15 mouse cellular contexts compared by ENCODE assay signal in genomic region chr8:80823250-80823649, GRCm38 (mm10). TPM values are rescaled to one million over a fixed set of nuclear protein-coding genes. Genes with fewer than 3 reads are reported as not detected.
DNase-seq lines count a peak whose midpoint lies in the region; ATAC-seq lines count a peak whose summit lies in the region.
"Had no signal": no experiment of that assay in that cellular context is flagged by ENCODE, and none has a peak within 500 bp of the region (broad histone marks: within the 10 kb centered on the region; RNA-seq: fewer than 3 reads in every experiment).

No protein-coding gene starts in this region.

- no peak overlapping the region for H3K4me3 ChIP-seq in forebrain, embryonic 10.5 days
- H3K4me3 ChIP-seq in forebrain, embryonic 12.5 days (replicated peaks): no peak overlapping the region
- H3K4me3 ChIP-seq in heart, embryonic 16.5 days (ENCODE audit: low read length): no peak overlapping the region
- no peak overlapping the region for H3K4me3 ChIP-seq in midbrain, embryonic 16.5 days (ENCODE audit: low read depth, low read length)
- no peak overlapping the region for H3K4me3 ChIP-seq in midbrain, embryonic 11.5 days (ENCODE audit: low read depth, low read length)
- H3K4me3 ChIP-seq in neural tube, embryonic 15.5 days (replicated peaks): no peak overlapping the region
- H3K4me3 ChIP-seq: liver, embryonic 12.5 days; midbrain, embryonic 13.5 days had no signal

- no peaks in the 10 kb centered on the region for H3K27me3 ChIP-seq in forebrain, embryonic 10.5 days (ENCODE audit: poor library complexity, severe bottlenecking)
- H3K27me3 ChIP-seq in forebrain, embryonic 12.5 days: no peaks in the 10 kb centered on the region
- H3K27me3 ChIP-seq in heart, embryonic 16.5 days (ENCODE audit: control insufficient read depth, insufficient read depth, low read length): no peaks in the 10 kb centered on the region
- H3K27me3 ChIP-seq in midbrain, embryonic 16.5 days (ENCODE audit: control insufficient read depth, insufficient read depth, low read depth, low read length): no peaks in the 10 kb centered on the region
- H3K27me3 ChIP-seq in midbrain, embryonic 11.5 days (ENCODE audit: control insufficient read depth, insufficient read depth, low read length): no peaks in the 10 kb centered on the region
- no peaks in the 10 kb centered on the region for H3K27me3 ChIP-seq in neural tube, embryonic 15.5 days (replicated peaks)
- H3K27me3 ChIP-seq: liver, embryonic 12.5 days; midbrain, embryonic 13.5 days had no signal

- ATAC-seq in forebrain, embryonic 12.5 days (ENCODE audit: low FRiP score): no peak
- ATAC-seq in heart, embryonic 16.5 days (replicated peaks; ENCODE audit: extremely low read depth, insufficient read depth, low FRiP score): no peak
- no peak for ATAC-seq in midbrain, embryonic 16.5 days
- no peak for ATAC-seq in midbrain, embryonic 11.5 days (ENCODE audit: low FRiP score)
- ATAC-seq in neural tube, embryonic 15.5 days (ENCODE audit: low FRiP score): no peak
- ATAC-seq in megakaryocyte, adult 5-6 weeks (ENCODE audit: poor library complexity, severe bottlenecking): no peak
- ATAC-seq: liver, embryonic 12.5 days; midbrain, embryonic 13.5 days had no signal

- H3K4me2 ChIP-seq in forebrain, embryonic 12.5 days: no peak overlapping the region
- no peak overlapping the region for H3K4me2 ChIP-seq in heart, embryonic 16.5 days (ENCODE audit: low read depth, low read length)
- no peak overlapping the region for H3K4me2 ChIP-seq in midbrain, embryonic 16.5 days (ENCODE audit: low read length)
- no peak overlapping the region for H3K4me2 ChIP-seq in midbrain, embryonic 11.5 days
- H3K4me2 ChIP-seq in neural tube, embryonic 15.5 days: no peak overlapping the region
- H3K4me2 ChIP-seq: liver, embryonic 12.5 days; midbrain, embryonic 13.5 days had no signal

- H3K9ac ChIP-seq in forebrain, embryonic 12.5 days: no peak overlapping the region
- H3K9ac ChIP-seq in heart, embryonic 16.5 days (ENCODE audit: low read length): no peak overlapping the region
- H3K9ac ChIP-seq in midbrain, embryonic 16.5 days (ENCODE audit: low read depth, low read length): 0 out of 2 replicates have a peak overlapping the region, but pooled peaks have one; percentile 14
- H3K9ac ChIP-seq in midbrain, embryonic 11.5 days (ENCODE audit: low read length): no peak overlapping the region
- no peak overlapping the region for H3K9ac ChIP-seq in neural tube, embryonic 15.5 days (replicated peaks)
- H3K9ac ChIP-seq: liver, embryonic 12.5 days; midbrain, embryonic 13.5 days had no signal

- H3K4me1 ChIP-seq in forebrain, embryonic 10.5 days: peaks cover 29% of the 10 kb centered on the region
- peaks cover 17% of the 10 kb centered on the region for H3K4me1 ChIP-seq in forebrain, embryonic 12.5 days
- H3K4me1 ChIP-seq in heart, embryonic 16.5 days (ENCODE audit: control insufficient read depth, insufficient read depth, low read length): peaks cover 76% of the 10 kb centered on the region
- H3K4me1 ChIP-seq in midbrain, embryonic 16.5 days (ENCODE audit: control insufficient read depth, insufficient read depth, low read length): peaks cover 10% of the 10 kb centered on the region; the same call in 1 of the 2 replicates
- no peaks in the 10 kb centered on the region for H3K4me1 ChIP-seq in midbrain, embryonic 11.5 days (ENCODE audit: control insufficient read depth, insufficient read depth, low read length)
- H3K4me1 ChIP-seq in neural tube, embryonic 15.5 days: peaks cover 21% of the 10 kb centered on the region

- H3K36me3 ChIP-seq in forebrain, embryonic 10.5 days (replicated peaks): no peaks in the 10 kb centered on the region
- no peaks in the 10 kb centered on the region for H3K36me3 ChIP-seq in forebrain, embryonic 12.5 days (replicated peaks)
- no peaks in the 10 kb centered on the region for H3K36me3 ChIP-seq in heart, embryonic 16.5 days (ENCODE audit: control insufficient read depth, insufficient read depth)
- no peaks in the 10 kb centered on the region for H3K36me3 ChIP-seq in midbrain, embryonic 16.5 days (ENCODE audit: control insufficient read depth, insufficient read depth, low read length)
- no peaks in the 10 kb centered on the region for H3K36me3 ChIP-seq in midbrain, embryonic 11.5 days (ENCODE audit: control insufficient read depth, insufficient read depth, low read length)
- no peaks in the 10 kb centered on the region for H3K36me3 ChIP-seq in neural tube, embryonic 15.5 days
- H3K36me3 ChIP-seq: midbrain, embryonic 13.5 days had no signal

- 0 out of 2 replicates have a peak overlapping the region, but pooled peaks have one; percentile 51 for H3K27ac ChIP-seq in forebrain, embryonic 10.5 days
- no peak overlapping the region for H3K27ac ChIP-seq in forebrain, embryonic 12.5 days
- peak overlapping the region; percentile 69 for H3K27ac ChIP-seq in heart, embryonic 16.5 days (ENCODE audit: low read length)
- H3K27ac ChIP-seq in midbrain, embryonic 16.5 days (ENCODE audit: low read length): no peak overlapping the region
- no peak overlapping the region for H3K27ac ChIP-seq in midbrain, embryonic 11.5 days (ENCODE audit: low read depth, low read length)
- 0 out of 2 replicates have a peak overlapping the region, but pooled peaks have one; percentile 28 for H3K27ac ChIP-seq in neural tube, embryonic 15.5 days (replicated peaks)
- H3K27ac ChIP-seq: liver, embryonic 12.5 days; midbrain, embryonic 13.5 days had no signal

- WGBS in forebrain, embryonic 10.5 days: 88% methylated on average over 5 of the region's 5 CpGs
- WGBS in forebrain, embryonic 12.5 days: 81% methylated on average over 5 of the region's 5 CpGs
- WGBS in heart, embryonic 16.5 days: 60% methylated on average over 5 of the region's 5 CpGs
- 76% methylated on average over 5 of the region's 5 CpGs for WGBS in midbrain, embryonic 16.5 days
- 74% methylated on average over 5 of the region's 5 CpGs for WGBS in midbrain, embryonic 11.5 days
- WGBS in neural tube, embryonic 15.5 days: 54% methylated on average over 5 of the region's 5 CpGs

- DNase-seq in forebrain, embryonic 10.5 days (ENCODE audit: extremely low spot score, low spot score): no peak
- DNase-seq in heart, adult 18-20 months: no peak
- DNase-seq in midbrain, embryonic 11.5 days (ENCODE audit: low spot score, missing footprints): no peak
- DNase-seq: adrenal gland, adult 8-10 months; cerebellum, postnatal 25 days; lung, postnatal 14 days; right cerebral cortex, adult 18-20 months; thymus, adult 18-20 months had no signal

- no peaks in the 10 kb centered on the region for H3K9me3 ChIP-seq in forebrain, embryonic 10.5 days
- H3K9me3 ChIP-seq in forebrain, embryonic 12.5 days: no peaks in the 10 kb centered on the region
- H3K9me3 ChIP-seq in heart, embryonic 16.5 days (replicated peaks; ENCODE audit: control insufficient read depth, low read length): no peaks in the 10 kb centered on the region
- H3K9me3 ChIP-seq in midbrain, embryonic 16.5 days (replicated peaks; ENCODE audit: control insufficient read depth, low read length, poor library complexity, severe bottlenecking): no peaks in the 10 kb centered on the region
- no peaks in the 10 kb centered on the region for H3K9me3 ChIP-seq in midbrain, embryonic 11.5 days (ENCODE audit: control insufficient read depth, low read length)
- no peaks in the 10 kb centered on the region for H3K9me3 ChIP-seq in neural tube, embryonic 15.5 days (replicated peaks)
- H3K9me3 ChIP-seq: liver, embryonic 12.5 days; midbrain, embryonic 13.5 days had no signal

RNA-seq across cellular contexts. Expression of gene Gab1, which starts 57.1 kb away (rescaled TPM):
- polyA plus RNA-seq in forebrain, embryonic 10.5 days (2016; fragmentation: Nextera tagmentation; extraction: Ambion mirVana): 10.1 and 11.4 TPM in 2 replicates
- 15.3 and 15.6 TPM in 2 replicates for polyA plus RNA-seq in forebrain, embryonic 12.5 days (2016; fragmentation: Nextera tagmentation; extraction: Ambion mirVana)
- 30.4 and 32.3 TPM in 2 replicates for polyA plus RNA-seq in heart, embryonic 16.5 days (2015; fragmentation: Nextera tagmentation; extraction: Ambion mirVana)
- total RNA-seq in heart, adult 18-20 months (2021): 10 to 100 TPM; 30.2 to 35.5 TPM
- polyA plus RNA-seq in midbrain, embryonic 16.5 days (2015; fragmentation: Nextera tagmentation; extraction: Ambion mirVana): 6.4 and 7.6 TPM in 2 replicates
- 17.2 and 18.0 TPM in 2 replicates for polyA plus RNA-seq in midbrain, embryonic 11.5 days (2014; fragmentation: Nextera tagmentation; extraction: Ambion mirVana)
- 9.6 and 11.4 TPM in 2 replicates for polyA plus RNA-seq in neural tube, embryonic 15.5 days (2015; fragmentation: Nextera tagmentation; extraction: Ambion mirVana)
- 3.7 and 7.6 TPM in 2 replicates for total RNA-seq in megakaryocyte, adult 5-6 weeks (2015)
- 1.4 and 1.7 TPM in 2 replicates for total RNA-seq in megakaryocyte, adult 5-6 weeks (2017)

Comparison
In these comparisons a context has a peak if more than half of its experiments do, and no peak if none do; other contexts are left out.
1. H3K27ac ChIP-seq: peak in forebrain, embryonic 10.5 days (single experiment), heart, embryonic 16.5 days (single experiment) and neural tube, embryonic 15.5 days (single experiment); none in forebrain, embryonic 12.5 days (single experiment), midbrain, embryonic 16.5 days (single experiment) and midbrain, embryonic 11.5 days (single experiment).